Comparison of ENCODE assay signal across 22 mouse cellular contexts in genomic region chr1:19237061-19237460, GRCm38 (mm10). TPM values are rescaled to one million over a fixed set of nuclear protein-coding genes. Genes with fewer than 3 reads are reported as not detected.
"Had no signal": no experiment of that assay in that cellular context is flagged by ENCODE, and none has a peak within 500 bp of the region (broad histone marks: within the 10 kb centered on the region; RNA-seq: fewer than 3 reads in every experiment).

No protein-coding gene starts in this region.

- H3K9me3 ChIP-seq: liver, embryonic 13.5 days; neural tube, embryonic 13.5 days had no signal

- H3K4me3 ChIP-seq: layer of hippocampus, adult 2 months; left cerebral cortex, adult 2 months; liver, embryonic 13.5 days; neural tube, embryonic 13.5 days had no signal

- H3K9ac ChIP-seq: liver, embryonic 13.5 days; neural tube, embryonic 13.5 days had no signal

- DNase-seq: kidney, adult 2 months; layer of hippocampus, postnatal 36 days; liver, embryonic 13.5 days; lung, adult 2 months; lung, postnatal 14 days; lung, postnatal 4 days; thymus, adult 18-20 months; thymus, postnatal 36 days had no signal

- ATAC-seq: inflammation-experienced regulatory T-cells, adult 6 months; intestine, embryonic 16.5 days had no signal

- H3K4me2 ChIP-seq: liver, embryonic 13.5 days; neural tube, embryonic 13.5 days had no signal

- H3K36me3 ChIP-seq: liver, embryonic 13.5 days; neural tube, embryonic 13.5 days had no signal

- H3K27ac ChIP-seq: kidney, postnatal 0 days; layer of hippocampus, adult 2 months; left cerebral cortex, adult 2 months; liver, embryonic 13.5 days; neural tube, embryonic 13.5 days had no signal

- H3K4me1 ChIP-seq: liver, embryonic 13.5 days had no signal

RNA-seq across cellular contexts. Expression of gene Tfap2b, which starts 28.3 kb away (rescaled TPM):
- total RNA-seq: liver, adult 2 months; megakaryocyte progenitor cell, adult 5-6 weeks; megakaryocyte-erythroid progenitor cell, adult 5-6 weeks had no signal
- polyA plus RNA-seq: inflammation-experienced regulatory T-cells, adult 6 months; large intestine, adult 2 months; liver, embryonic 16.5 days; lung, adult 2 months; small intestine, adult 2 months; spleen, adult 2 months; testis, adult 2 months had no signal
